Mouse (Mus musculus) ES-Bruce4 (cell line): ENCODE results near the gene E330034G19Rik.

Source experiments
- CTCF ChIP-seq: IDR thresholded peaks from one replicate; pipeline ENCODE4 v1.8.1; 2011; ENCODE audit warnings: low read depth, low read length
- EP300 ChIP-seq: IDR thresholded peaks from 2 replicates; pipeline ENCODE4 v1.6.1; 2011; ENCODE audit warnings: low read depth, low read length; ENCODE audit not compliant: insufficient read depth

DNA sequence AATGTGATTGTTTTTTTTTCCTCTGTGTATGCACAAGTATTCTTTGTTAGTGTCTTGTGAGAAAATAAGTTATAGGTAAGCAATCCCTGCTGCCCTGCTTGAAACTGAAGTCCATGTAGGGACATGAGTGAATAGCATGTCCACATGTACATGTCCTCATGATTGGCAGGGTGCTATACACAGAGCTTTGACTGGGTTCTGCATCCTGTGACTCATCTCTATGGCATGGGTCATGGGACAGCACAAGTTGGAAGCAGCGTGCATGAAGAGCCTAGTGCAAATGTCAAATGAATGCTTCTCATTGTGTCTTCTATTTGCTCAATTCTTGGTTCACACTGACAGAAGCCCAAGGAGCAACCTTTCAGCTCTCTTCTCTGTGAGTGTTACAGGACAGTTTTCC lies 14.1 kb downstream of the E330034G19Rik start:
- no peak for TF ChIP-seq EP300
- TF ChIP-seq CTCF = no peak
